Mouse (Mus musculus) embryo, embryonic 10.5 days (tissue): ENCODE measurements around the gene Rpl35.

Experiments used
- DNase-seq: peaks from one replicate; pipeline ENCODE4 v3.0.0-alpha.2; 2015; ENCODE audit warnings: low spot score

The Rpl35 gene

DNA sequence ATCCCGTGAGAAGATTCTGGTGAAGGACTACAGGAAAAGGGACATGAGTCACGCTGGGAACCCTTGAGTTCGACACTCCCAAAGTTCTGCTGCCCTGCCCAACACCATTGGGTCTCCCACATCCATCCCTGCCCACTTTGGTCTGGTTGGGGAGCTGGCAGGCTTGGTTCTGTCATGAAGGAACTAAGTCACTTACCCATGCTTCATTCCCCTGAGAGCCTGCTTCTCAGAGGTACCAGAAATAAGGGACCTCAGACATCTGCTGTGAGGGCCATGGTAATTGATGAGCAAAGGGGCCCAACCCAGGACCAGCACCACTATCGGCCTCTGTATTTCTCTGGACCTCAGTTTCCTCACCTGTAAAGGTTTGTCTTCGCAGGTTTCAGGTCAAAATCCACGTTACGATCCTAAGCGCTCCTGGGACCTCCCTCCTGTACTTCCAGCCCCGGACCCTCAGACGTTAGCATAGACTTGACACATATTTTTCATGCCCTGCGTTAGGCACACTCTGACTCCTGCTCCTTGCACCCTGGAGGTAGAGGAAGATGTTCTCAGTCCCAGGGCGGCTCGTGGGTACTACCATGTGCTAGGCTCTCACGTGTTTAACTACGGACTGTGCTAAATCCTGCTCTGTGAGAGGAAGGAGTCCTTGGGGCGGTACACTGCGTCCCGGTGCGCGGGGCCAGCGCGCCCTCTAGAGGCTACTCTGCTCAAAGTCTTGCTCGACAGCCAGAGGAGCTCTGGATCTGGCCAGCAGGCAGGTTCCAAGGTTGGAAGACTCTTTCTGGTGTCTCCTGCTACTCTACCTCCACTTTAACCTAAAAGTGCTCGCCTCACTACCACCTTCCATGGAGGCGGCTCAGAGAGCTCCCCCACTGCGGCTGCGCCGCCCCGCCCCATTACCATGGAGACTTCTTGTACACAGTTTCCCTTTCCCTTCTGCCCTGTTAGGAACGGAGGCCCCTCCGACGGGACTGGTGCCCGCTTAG is 7.7 kb downstream of the Rpl35 start, which contains the start of gene Wdr38:
TSS of gene Wdr38 (plus strand) at position 91 of the 989 bp plus-strand sequence.
- DNase-seq: peak; percentile 91

DNA sequence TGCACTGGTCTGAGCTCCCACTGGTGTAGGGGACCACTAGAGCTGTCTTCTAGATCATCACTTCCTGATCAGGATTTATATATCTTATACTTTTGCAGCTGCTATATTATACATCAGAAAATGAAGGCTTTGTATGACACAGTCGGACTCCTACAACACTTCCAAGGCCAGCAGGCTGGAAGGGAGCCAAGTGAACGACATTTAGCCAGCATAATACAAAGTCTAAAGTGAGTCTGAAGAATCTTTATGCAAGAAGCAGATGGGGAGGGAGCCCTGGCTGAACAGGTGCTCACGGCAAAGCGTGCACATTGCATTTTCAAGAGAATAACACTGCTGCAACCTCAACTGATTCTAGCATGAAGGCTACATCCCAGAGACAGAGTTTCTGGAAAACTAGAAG is 13.0 kb downstream of the Rpl35 start:
- DNase-seq: no peak

DNA sequence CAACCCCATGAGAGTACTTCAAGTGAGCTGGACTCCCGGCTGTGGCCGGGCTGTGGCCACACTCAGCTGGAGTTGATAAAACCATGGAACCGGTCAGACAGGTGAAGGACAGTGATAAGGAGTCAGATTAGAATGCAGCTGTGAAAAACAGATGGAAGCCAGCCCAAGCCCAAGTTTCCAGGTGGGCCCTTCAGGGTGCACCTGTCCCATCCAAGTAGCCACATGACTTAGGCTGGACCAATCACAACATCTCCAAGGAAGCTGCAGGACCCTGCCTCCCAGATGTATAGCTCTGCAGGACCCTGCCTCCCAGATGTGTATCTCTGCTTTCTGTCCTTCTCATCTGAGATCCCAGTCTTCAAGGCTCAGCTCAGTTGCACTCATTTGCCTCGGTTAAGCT is 13.4 kb downstream of the Rpl35 start:
- DNase-seq: no peak

DNA sequence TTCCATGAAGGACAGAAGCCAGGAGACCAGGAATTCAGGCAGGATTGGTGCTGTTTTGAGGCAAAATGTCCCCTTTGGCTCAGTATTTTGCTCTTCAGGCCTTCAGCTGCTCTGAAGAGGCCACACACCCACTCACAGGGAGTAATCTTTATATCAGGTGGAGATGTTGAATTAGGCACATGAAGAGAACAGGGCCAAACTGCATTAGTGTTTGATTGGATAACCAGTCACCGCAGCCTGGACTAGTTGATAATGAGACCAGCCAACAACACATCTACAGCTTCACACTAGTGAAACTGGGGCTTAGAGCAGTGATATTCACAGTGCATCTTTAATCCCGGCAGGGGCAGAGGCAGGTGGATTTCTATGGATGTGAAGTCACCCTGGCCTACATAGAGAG is 16.5 kb downstream of the Rpl35 start:
- no peak for DNase-seq

DNA sequence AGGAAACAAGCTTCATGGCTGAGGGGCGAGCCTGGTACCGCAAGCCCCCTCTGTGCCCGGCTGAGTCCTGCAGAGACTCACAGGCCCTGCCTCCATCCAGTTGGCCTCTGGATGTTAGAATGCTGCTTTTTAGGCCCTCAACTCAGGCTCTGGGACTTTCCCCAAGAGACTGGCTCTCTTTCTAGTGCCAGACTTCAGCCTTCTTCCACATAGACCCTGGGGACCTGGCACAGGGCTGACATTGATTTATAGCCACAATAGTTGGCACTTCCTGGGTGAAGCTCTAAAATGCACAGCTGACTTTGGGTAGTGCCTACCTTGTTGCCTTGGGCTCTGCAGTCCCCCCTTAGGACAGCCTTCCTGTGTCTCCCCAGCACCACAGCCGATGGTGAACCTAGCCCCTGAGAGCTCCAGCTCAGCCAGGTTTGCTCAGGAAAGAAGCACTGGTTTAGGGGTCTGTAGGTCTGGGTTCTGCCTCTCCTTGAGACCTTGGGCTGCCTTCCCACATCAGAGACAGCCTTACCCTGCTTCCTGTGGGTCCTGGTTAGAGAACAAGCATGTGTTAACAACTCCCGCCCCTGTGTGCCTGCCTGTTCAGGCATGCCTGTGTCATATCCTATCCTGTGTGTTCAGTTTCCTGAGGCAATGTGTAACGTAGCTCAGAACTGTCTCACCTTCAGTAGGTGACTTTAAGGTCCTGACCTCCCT is 17.5 kb downstream of the Rpl35 start:
- DNase-seq: no peak

DNA sequence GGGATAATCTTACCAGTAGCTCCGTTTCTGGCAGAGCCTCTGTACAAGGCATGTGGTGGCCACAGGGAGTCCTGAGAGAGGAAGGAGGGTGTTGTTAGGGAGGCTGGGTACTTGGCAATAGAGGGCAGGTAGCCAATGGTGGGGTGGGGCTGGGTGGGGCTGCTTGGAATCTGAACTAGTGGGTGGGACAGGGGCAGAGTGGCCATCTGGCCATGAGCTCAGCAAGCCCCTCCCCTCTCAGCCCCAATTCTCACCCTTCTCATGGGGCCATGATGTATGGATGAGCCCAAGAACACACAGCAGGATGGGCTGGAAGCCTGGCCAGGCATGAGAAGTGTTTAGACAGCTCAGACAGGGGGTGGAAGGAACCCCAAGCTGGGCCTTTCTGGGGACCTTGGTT is 18.1 kb downstream of the Rpl35 start:
- no peak for DNase-seq

DNA sequence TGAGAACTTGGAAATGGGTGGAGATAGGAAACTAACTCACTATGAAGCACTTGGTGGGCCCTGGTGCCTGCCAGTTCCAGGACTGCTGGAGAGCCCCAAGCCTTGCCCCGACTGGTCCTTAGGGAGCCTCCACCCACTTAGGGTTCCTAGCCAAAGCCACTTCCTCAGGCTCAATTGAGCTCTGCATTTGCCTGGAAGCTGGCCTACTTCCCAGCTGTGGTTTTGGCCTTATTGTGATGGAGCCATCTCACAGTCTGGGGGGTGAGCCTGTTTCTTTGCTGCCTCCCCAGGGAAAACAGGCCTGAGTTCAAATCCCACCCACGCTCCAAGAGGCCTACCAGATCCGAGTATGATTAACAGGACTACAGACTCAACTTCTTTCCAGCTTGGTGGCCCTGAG is 18.8 kb downstream of the Rpl35 start:
- no peak for DNase-seq

DNA sequence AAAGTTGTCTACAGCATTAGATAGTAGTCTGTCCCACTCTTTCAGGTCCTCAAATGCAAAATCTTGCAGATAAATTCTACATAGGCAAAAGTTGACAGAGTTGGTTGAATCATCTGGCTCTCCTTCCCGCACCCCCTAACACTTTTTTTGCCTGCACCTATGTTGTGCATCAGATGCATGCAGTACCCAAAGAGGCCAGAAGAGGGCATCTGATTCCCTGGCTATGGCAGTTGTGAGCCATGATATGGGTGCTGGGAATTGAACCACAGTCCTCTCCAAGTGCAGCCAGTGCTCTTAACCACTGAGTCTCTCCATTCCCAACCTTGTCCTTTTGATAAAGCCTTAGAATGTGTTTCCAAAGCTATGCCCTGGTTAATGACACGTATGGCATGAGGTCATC is 22.0 kb downstream of the Rpl35 start:
- DNase-seq: no peak

DNA sequence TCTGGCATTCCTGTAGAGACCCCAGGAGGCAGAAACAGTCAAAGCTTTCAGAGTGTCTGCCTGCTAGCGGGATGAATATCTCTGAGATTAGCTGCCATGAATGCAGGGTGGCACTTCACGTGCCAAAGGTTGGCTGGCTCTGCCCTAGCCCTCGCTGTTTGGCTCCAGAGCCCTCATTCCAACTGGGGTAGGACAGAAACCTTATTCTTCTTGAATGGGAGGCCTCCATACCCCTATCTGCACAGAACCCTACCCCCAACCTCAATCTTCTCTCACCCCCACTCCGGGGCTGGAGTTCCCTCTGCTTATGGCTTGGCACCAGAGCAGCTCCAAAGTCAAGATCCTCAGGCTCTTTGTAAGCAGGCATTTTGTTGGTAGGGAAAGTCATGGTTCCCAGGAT is 27.6 kb downstream of the Rpl35 start:
- DNase-seq: no peak

DNA sequence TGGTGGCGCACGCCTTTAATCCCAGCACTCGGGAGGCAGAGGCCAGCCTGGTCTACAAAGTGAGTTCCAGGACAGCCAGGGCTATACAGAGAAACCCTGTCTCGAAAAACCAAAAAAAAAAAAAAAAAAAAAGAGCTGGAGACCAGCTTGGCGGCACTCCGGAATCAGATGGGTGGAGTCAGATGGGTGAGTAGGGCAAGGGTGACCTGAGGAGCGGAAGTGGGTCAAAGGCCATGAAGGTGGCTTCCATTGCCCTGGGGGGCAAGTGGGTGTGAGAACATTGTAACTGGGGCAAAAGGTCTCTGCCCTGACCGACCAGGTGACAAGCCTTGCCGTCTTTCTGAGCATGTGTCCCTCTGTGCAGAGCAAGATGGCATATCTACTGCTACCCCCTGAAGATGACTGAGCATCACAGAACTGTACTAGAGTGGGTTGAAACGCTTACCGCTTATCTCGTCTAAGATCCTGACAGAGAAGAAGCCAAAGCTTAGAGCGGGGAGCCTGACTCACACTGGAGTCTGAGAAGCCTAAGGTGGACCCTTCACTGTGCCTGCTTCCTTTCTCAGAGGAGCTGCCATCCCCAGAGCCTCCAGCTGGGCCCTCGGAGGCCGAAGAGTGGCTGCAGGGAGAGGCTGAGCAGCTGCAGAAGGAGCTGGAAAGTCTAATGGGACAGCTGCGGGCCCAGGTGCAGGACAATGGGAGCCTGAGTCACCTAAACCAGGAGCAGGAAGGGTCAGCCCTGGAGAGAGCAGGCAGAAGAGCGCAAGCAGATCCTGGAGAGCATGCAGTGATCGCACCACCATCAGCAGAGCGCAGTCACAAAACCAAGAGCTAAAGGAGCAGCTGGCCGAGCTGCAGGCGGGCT is 29.3 kb downstream of the Rpl35 start:
- DNase-seq: no peak

DNA sequence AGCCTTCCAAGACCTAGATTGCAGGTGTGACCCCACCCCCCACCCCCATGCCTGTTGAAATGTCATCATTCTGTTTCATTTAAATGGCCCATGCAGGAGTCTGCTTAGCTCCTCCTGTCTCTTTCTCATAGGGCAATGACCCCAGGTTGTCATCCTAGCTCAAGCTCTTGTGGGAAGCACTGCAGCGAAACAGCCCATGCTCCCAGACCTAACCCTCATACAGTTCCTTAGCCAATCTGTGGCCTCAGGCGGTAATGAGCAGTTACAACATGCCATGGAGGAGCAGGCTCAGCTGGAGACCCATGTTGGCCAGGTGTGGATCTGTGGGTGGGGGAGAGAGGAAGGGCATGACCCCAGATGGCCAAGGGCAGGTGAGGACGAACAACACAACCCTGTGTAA is 30.2 kb downstream of the Rpl35 start:
- no peak for DNase-seq

DNA sequence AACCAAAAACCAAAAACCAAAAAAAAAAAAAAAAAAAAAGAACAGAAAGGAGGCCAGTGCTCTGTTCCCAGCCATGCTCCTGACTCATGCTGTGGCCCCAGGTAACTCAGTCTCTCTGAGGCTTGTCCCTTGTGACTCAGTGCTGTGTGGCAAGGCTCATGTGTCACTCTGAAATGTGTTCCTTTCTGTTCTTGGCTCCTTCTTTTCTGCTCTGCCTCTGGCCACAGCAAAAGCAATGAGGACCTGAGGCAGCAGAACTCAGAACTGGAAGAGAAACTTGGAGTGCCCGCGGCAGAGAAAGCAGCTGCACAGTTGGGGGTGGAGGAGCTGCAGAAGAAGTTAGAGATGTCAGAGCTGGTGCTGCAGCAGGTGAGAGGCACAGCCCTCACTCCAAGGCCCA is 31.3 kb downstream of the Rpl35 start:
- DNase-seq: no peak

DNA sequence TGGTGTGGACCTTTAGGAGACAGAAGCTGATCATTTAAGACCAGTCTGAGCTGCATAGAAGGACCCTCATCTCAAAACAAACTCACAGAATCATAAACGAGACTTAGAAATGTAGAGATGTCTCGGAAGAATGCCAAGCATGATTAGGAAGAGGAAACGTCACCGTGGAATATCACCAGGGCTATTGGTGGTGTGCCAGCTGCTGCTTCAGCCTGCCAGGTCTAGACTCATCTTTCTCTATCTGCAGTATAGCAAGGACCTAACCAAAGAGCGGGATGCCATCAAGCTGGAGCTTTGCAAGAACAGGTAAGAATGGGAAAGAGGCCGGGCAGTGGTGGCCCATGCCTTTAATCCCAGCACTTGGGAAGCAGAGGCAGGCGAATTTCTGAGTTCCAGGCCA is 31.7 kb downstream of the Rpl35 start:
- no peak for DNase-seq

DNA sequence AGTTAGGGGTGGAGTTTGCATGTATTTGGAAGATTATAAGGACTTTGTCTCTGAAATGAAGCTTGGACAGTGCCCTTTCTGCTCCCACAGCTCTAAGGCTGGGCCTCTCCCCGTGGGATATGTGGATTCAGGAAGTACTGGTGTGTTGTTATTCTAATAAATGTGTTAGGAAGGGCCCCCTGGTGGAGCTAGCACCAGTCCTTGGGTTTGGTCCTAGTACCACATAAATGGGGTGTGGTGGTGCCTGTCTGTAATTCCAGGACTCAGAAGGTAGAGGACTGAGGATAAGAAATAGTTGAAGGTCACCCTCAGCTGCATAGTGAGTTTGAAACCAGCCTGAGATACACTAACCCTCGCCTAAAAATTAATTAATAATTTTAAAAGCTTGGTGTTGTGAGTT is 32.2 kb downstream of the Rpl35 start:
- DNase-seq: no peak

DNA sequence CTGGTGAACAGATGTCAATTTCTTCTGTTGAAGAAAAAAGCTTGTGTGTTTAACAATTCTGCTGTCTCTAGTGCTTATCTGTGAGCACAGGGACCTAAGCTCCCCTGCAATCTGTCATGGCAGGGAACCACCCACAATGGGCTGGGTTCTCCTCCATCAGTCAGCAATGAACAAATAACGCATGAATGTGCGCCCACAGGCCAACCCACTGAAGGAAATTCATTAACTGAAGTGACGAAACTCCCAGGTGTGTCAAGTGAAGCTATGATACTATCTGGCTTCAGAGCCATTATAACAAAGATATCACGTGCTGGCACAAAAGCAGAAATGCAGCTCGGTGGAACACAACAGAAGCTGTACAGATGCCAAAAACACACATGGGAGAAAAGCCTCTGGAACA is 35.4 kb downstream of the Rpl35 start:
- no peak for DNase-seq

DNA sequence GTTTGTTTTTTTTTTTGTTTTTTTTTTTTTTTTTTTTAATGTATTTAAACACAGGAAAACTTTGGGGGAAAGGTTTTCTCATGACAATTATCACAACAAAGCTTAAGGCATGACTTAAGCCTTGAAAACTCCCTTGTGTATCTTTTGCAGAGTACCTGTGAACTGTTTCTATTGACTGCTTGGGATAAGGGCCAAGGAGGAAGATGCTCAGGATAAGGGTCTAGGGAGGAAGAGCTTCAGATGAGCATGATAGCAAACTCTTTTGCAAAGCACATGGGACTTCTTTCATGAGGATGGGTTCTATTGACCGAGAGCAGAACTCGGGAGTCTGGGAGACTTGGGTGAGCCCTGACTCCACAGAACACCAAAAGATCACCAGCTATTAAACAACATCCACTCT is 35.8 kb downstream of the Rpl35 start:
- DNase-seq: no peak

DNA sequence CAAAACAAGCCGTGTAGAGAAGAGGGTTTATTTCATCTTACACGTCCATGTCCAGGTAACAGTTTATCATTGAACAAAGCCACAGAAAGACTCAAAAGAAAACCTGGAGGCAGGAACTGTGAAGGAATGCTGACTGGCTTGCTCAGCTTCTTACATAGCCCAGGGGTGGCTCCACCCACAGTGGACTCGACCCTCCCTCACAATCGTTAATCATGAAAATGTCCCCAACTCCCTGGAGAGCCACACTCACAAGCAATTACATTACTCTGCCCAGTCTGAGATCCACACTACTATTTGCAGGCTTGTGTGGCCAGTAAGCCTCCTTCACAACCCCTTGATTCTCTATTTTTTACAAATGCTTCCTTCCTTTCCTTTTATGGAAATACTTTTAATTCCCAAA is 41.2 kb downstream of the Rpl35 start:
- DNase-seq: peak; percentile 79

DNA sequence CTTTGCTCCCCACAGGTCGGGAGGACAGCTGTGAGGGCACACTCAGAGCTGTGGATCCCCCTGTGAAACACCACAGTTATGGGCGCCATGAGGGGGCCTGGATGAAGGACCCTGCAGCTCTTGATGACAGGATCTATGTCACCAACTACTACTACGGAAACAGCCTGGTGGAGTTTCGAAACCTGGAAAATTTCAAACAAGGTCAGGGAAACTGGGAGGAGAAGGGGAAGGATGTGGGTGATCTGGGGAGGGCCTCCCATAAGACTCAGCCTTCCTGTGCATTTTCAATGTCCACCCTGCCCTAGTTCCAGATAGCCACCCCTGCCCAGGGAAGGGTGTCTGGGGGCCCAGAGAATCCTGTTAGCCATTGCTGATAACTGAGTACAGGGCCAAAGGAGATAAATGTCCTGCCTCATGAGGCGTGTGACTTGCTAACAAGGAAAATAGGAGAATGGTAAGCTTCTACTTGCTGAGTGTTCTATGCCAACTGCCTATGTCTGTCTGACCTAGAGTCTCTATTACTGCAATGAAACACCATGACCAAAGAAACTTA is 47.7 kb downstream of the Rpl35 start:
- no peak for DNase-seq

DNA sequence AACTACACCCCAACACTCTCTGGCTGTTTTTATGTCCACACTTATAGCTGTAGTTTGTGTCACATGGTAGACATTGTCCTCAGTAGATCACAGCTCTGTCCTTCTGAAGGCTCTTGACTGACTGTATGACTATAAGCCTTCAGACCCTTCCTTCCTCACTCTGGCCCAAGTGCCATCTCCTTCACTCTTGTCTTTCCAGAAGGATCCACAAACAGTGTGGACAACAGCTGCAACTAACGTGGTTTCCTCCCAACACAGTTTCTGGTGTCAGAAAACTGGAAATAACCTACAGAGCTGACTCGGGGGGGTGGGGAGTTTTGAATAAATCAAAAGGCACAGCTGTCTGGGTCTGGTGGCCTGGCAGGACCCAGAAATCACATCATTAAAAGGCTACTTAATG is 49.4 kb downstream of the Rpl35 start:
- no peak for DNase-seq

DNA sequence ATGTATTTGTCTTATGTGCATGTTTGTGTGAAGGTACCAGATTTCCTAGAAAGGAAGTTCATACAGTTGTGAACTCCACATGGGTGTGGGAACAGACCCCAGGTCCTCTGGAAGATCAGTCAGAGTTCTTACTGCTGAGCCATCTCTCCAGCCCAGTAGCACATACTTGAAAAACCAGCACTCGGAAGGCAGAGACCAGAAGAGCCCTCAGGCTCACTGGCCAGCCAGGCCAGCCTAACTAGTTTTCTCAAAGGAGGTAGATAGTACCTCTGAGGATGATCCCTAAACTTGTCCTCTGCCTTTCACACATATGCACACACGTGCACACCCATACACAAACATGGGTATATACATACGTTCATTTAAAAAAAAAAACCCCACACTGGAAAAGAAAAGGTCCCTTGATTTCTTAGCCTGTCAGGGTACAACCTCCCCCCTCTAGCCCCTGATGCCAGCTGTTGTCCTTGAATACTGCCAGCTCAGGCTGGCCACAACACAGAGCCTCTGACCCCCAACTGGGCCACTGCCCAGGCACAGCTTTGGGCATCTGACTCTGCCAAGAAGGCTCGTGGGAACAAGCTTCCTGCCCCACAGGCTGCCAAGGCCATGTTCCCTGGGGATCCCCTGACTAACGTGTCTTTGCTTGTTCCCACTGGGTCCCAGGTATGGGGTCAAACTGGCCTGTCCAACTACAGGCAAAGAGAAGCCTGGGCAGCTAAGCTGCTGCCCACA is 52.1 kb downstream of the Rpl35 start:
- DNase-seq: no peak
